In genomic region chr7:100327514-100327913, GRCm38 (mm10) we compare ENCODE assay signal across 18 mouse cellular contexts. TPM values are rescaled to one million over a fixed set of nuclear protein-coding genes. Genes with fewer than 3 reads are reported as not detected.
DNase-seq lines count a peak whose midpoint lies in the region; ATAC-seq and TF ChIP-seq lines count a peak whose summit lies in the region.
"Had no signal": no experiment of that assay in that cellular context is flagged by ENCODE, and none has a peak within 500 bp of the region (broad histone marks: within the 10 kb centered on the region; RNA-seq: fewer than 3 reads in every experiment).

No protein-coding gene starts in this region.

- H3K4me3 ChIP-seq in heart, embryonic 16.5 days (ENCODE audit: low read length) = no peak overlapping the region
- H3K4me3 ChIP-seq in heart, embryonic 12.5 days = no peak overlapping the region
- no peak overlapping the region for H3K4me3 ChIP-seq in kidney, postnatal 0 days (replicated peaks; ENCODE audit: low read depth, low read length)
- no peak overlapping the region for H3K4me3 ChIP-seq in lung, embryonic 14.5 days (ENCODE audit: low read depth, low read length)
- no peak overlapping the region for H3K4me3 ChIP-seq in lung, postnatal 0 days (ENCODE audit: low read depth, low read length)
- H3K4me3 ChIP-seq: forebrain, embryonic 12.5 days; heart, embryonic 13.5 days; limb, embryonic 15.5 days; midbrain, embryonic 13.5 days had no signal

- no peak overlapping the region for H3K9ac ChIP-seq in heart, embryonic 16.5 days (ENCODE audit: low read length)
- H3K9ac ChIP-seq in heart, embryonic 12.5 days = no peak overlapping the region
- H3K9ac ChIP-seq in kidney, postnatal 0 days (ENCODE audit: low read depth, low read length) = no peak overlapping the region
- no peak overlapping the region for H3K9ac ChIP-seq in lung, embryonic 14.5 days
- no peak overlapping the region for H3K9ac ChIP-seq in lung, postnatal 0 days (replicated peaks; ENCODE audit: low read depth)
- H3K9ac ChIP-seq: forebrain, embryonic 12.5 days; heart, embryonic 13.5 days; hindbrain, embryonic 14.5 days; limb, embryonic 15.5 days; midbrain, embryonic 13.5 days had no signal

- no peak overlapping the region for H3K27ac ChIP-seq in heart, embryonic 16.5 days (ENCODE audit: low read length)
- no peak overlapping the region for H3K27ac ChIP-seq in heart, embryonic 12.5 days (ENCODE audit: poor library complexity, severe bottlenecking)
- no peak overlapping the region for H3K27ac ChIP-seq in kidney, postnatal 0 days
- H3K27ac ChIP-seq in lung, embryonic 14.5 days (ENCODE audit: low read depth) = no peak overlapping the region
- H3K27ac ChIP-seq in lung, postnatal 0 days (ENCODE audit: low read length) = no peak overlapping the region
- H3K27ac ChIP-seq: forebrain, embryonic 12.5 days; heart, embryonic 13.5 days; hindbrain, embryonic 14.5 days; limb, embryonic 15.5 days; macrophage; midbrain, embryonic 13.5 days had no signal

- TF ChIP-seq CTCF in kidney, postnatal 0 days (IDR thresholded peaks at IDR 0.05; ENCODE audit: low read depth) = no peak
- no peak for TF ChIP-seq CTCF in lung, embryonic 14.5 days (IDR thresholded peaks at IDR 0.05; ENCODE audit: low read depth)
- TF ChIP-seq CTCF in lung, postnatal 0 days (IDR thresholded peaks at IDR 0.05) = no peak

- no peaks in the 10 kb centered on the region for H3K9me3 ChIP-seq in heart, embryonic 16.5 days (replicated peaks; ENCODE audit: control insufficient read depth, low read length)
- no peaks in the 10 kb centered on the region for H3K9me3 ChIP-seq in heart, embryonic 12.5 days (replicated peaks)
- H3K9me3 ChIP-seq in kidney, postnatal 0 days (replicated peaks; ENCODE audit: low read length) = no peaks in the 10 kb centered on the region
- no peaks in the 10 kb centered on the region for H3K9me3 ChIP-seq in lung, embryonic 14.5 days (ENCODE audit: low read depth, low read length)
- no peaks in the 10 kb centered on the region for H3K9me3 ChIP-seq in lung, postnatal 0 days (ENCODE audit: low read length)
- H3K9me3 ChIP-seq: forebrain, embryonic 12.5 days; heart, embryonic 13.5 days; limb, embryonic 15.5 days; midbrain, embryonic 13.5 days had no signal

- H3K4me1 ChIP-seq in heart, embryonic 16.5 days (ENCODE audit: control insufficient read depth, insufficient read depth, low read length) = no peaks in the 10 kb centered on the region
- H3K4me1 ChIP-seq in heart, embryonic 12.5 days (replicated peaks) = no peaks in the 10 kb centered on the region
- H3K4me1 ChIP-seq in kidney, postnatal 0 days (replicated peaks; ENCODE audit: insufficient read depth, low read length) = no peaks in the 10 kb centered on the region
- H3K4me1 ChIP-seq in lung, embryonic 14.5 days (ENCODE audit: insufficient read depth) = no peaks in the 10 kb centered on the region
- H3K4me1 ChIP-seq in lung, postnatal 0 days (ENCODE audit: insufficient read depth, low read depth, low read length) = no peaks in the 10 kb centered on the region
- H3K4me1 ChIP-seq: forebrain, embryonic 12.5 days; heart, embryonic 13.5 days; midbrain, embryonic 13.5 days had no signal

- H3K27me3 ChIP-seq in heart, embryonic 16.5 days (ENCODE audit: control insufficient read depth, insufficient read depth, low read length) = no peaks in the 10 kb centered on the region
- no peaks in the 10 kb centered on the region for H3K27me3 ChIP-seq in heart, embryonic 12.5 days (replicated peaks)
- H3K27me3 ChIP-seq in kidney, postnatal 0 days (ENCODE audit: insufficient read depth, low read length) = no peaks in the 10 kb centered on the region
- no peaks in the 10 kb centered on the region for H3K27me3 ChIP-seq in lung, embryonic 14.5 days (ENCODE audit: insufficient read depth, low read length)
- H3K27me3 ChIP-seq in lung, postnatal 0 days (replicated peaks; ENCODE audit: insufficient read depth, low read length) = no peaks in the 10 kb centered on the region
- H3K27me3 ChIP-seq: forebrain, embryonic 12.5 days; heart, embryonic 13.5 days; limb, embryonic 15.5 days; midbrain, embryonic 13.5 days; Patski had no signal

- peaks cover 28% of the 10 kb centered on the region for H3K36me3 ChIP-seq in heart, embryonic 16.5 days (ENCODE audit: control insufficient read depth, insufficient read depth)
- peaks cover 69% of the 10 kb centered on the region for H3K36me3 ChIP-seq in heart, embryonic 12.5 days
- H3K36me3 ChIP-seq in kidney, postnatal 0 days (ENCODE audit: insufficient read depth, low read length) = peaks cover 31% of the 10 kb centered on the region; the same call in 1 of the 2 replicates
- H3K36me3 ChIP-seq in lung, embryonic 14.5 days (ENCODE audit: insufficient read depth) = peaks cover 43% of the 10 kb centered on the region
- peaks cover 12% of the 10 kb centered on the region; the same call in 1 of the 2 replicates for H3K36me3 ChIP-seq in lung, postnatal 0 days (ENCODE audit: insufficient read depth, low read length)

- peak; percentile 14 for DNase-seq in kidney, postnatal 0 days (ENCODE audit: low spot score)
- no peak for DNase-seq in kidney, adult 8-10 months
- no peak for DNase-seq in lung, embryonic 14.5 days
- DNase-seq in lung, postnatal 0 days (ENCODE audit: low spot score) = peak; percentile 45
- DNase-seq in layer of hippocampus, postnatal 25 days (ENCODE audit: extremely low spot score in 1 of 2, low spot score in 1 of 2) = no peak
- DNase-seq: embryo, embryonic 11 days; gastrocnemius, postnatal 25 days; thymus, postnatal 4 days had no signal

- H3K4me2 ChIP-seq in heart, embryonic 16.5 days (ENCODE audit: low read depth, low read length) = no peak overlapping the region
- H3K4me2 ChIP-seq in heart, embryonic 12.5 days = no peak overlapping the region
- no peak overlapping the region for H3K4me2 ChIP-seq in kidney, postnatal 0 days (ENCODE audit: low read length)
- no peak overlapping the region for H3K4me2 ChIP-seq in lung, embryonic 14.5 days
- H3K4me2 ChIP-seq in lung, postnatal 0 days (replicated peaks; ENCODE audit: low read depth, low read length) = no peak overlapping the region
- H3K4me2 ChIP-seq: forebrain, embryonic 12.5 days; heart, embryonic 13.5 days; hindbrain, embryonic 14.5 days; limb, embryonic 15.5 days; midbrain, embryonic 13.5 days had no signal

- no peak for TF ChIP-seq EP300 in lung, postnatal 0 days (IDR thresholded peaks at IDR 0.05)

- 82% methylated on average over 7 of the region's 7 CpGs for WGBS in heart, embryonic 16.5 days
- 77% methylated on average over 7 of the region's 7 CpGs for WGBS in heart, embryonic 12.5 days
- WGBS in kidney, postnatal 0 days = 69% methylated on average over 7 of the region's 7 CpGs
- WGBS in lung, embryonic 14.5 days = 83% methylated on average over 7 of the region's 7 CpGs
- 70% methylated on average over 7 of the region's 7 CpGs for WGBS in lung, postnatal 0 days

- ATAC-seq in heart, embryonic 16.5 days (replicated peaks; ENCODE audit: extremely low read depth, insufficient read depth, low FRiP score) = peak; percentile 55
- no peak for ATAC-seq in heart, embryonic 12.5 days (ENCODE audit: insufficient number of reproducible peaks, low FRiP score)
- ATAC-seq in kidney, postnatal 0 days (replicated peaks; ENCODE audit: low FRiP score, low read depth) = no peak
- peak; percentile 31; the same call in 1 of the 2 replicates for ATAC-seq in lung, embryonic 14.5 days (ENCODE audit: insufficient read depth)
- ATAC-seq in lung, postnatal 0 days = peak; percentile 92
- no peak for ATAC-seq in activated CD4-positive, CD25-positive, alpha-beta regulatory T cell, adult 4 months
- ATAC-seq: midbrain, embryonic 13.5 days; Patski had no signal

RNA-seq across cellular contexts. Expression of gene P4ha3, which starts 42.2 kb away (rescaled TPM):
- polyA plus RNA-seq in heart, embryonic 16.5 days (2015; fragmentation: Nextera tagmentation; extraction: Ambion mirVana) = 12.8 TPM in 2 replicates
- polyA plus RNA-seq in heart, embryonic 12.5 days (2016; fragmentation: Nextera tagmentation; extraction: Ambion mirVana) = 13.8 and 15.4 TPM in 2 replicates
- 2.2 and 2.7 TPM in 2 replicates for polyA plus RNA-seq in kidney, postnatal 0 days (2015; fragmentation: Nextera tagmentation; extraction: Ambion mirVana)
- 21.2 and 22.0 TPM in 2 replicates for polyA plus RNA-seq in lung, embryonic 14.5 days (2014; fragmentation: Nextera tagmentation; extraction: Ambion mirVana)
- polyA plus RNA-seq in lung, postnatal 0 days (2015; fragmentation: Nextera tagmentation; extraction: Ambion mirVana) = 1.8 and 2.4 TPM in 2 replicates
- total RNA-seq in layer of hippocampus, postnatal 25 days (2021) = 1 to 10 TPM; 5.4 to 6.0 TPM
- polyA plus RNA-seq in activated CD4-positive, CD25-positive, alpha-beta regulatory T cell, adult 4 months (2017; shearing (Covaris generic)) = under 1 TPM in 1 of 2 experiments, not detected in 1; 0.26 TPM

RNA-seq across cellular contexts. Expression of gene C2cd3, which starts 44.5 kb away (rescaled TPM):
- polyA plus RNA-seq in heart, embryonic 16.5 days (2015; fragmentation: Nextera tagmentation; extraction: Ambion mirVana) = 14.1 and 14.5 TPM in 2 replicates
- 20.0 and 20.1 TPM in 2 replicates for polyA plus RNA-seq in heart, embryonic 12.5 days (2016; fragmentation: Nextera tagmentation; extraction: Ambion mirVana)
- 13.1 TPM in 2 replicates for polyA plus RNA-seq in kidney, postnatal 0 days (2015; fragmentation: Nextera tagmentation; extraction: Ambion mirVana)
- polyA plus RNA-seq in lung, embryonic 14.5 days (2014; fragmentation: Nextera tagmentation; extraction: Ambion mirVana) = 29.6 and 31.9 TPM in 2 replicates
- 7.5 and 9.2 TPM in 2 replicates for polyA plus RNA-seq in lung, postnatal 0 days (2015; fragmentation: Nextera tagmentation; extraction: Ambion mirVana)
- total RNA-seq in layer of hippocampus, postnatal 25 days (2021) = 10 to 100 TPM; 21.4 to 23.2 TPM
- polyA plus RNA-seq in activated CD4-positive, CD25-positive, alpha-beta regulatory T cell, adult 4 months (2017; shearing (Covaris generic)) = 10 to 100 TPM; 29.3 to 30.8 TPM

RNA-seq across cellular contexts. Expression of gene Ppme1, which starts 44.6 kb away (rescaled TPM):
- polyA plus RNA-seq in heart, embryonic 16.5 days (2015; fragmentation: Nextera tagmentation; extraction: Ambion mirVana) = 60.9 and 68.9 TPM in 2 replicates
- 52.5 and 55.6 TPM in 2 replicates for polyA plus RNA-seq in heart, embryonic 12.5 days (2016; fragmentation: Nextera tagmentation; extraction: Ambion mirVana)
- 45.9 and 47.6 TPM in 2 replicates for polyA plus RNA-seq in kidney, postnatal 0 days (2015; fragmentation: Nextera tagmentation; extraction: Ambion mirVana)
- polyA plus RNA-seq in lung, embryonic 14.5 days (2014; fragmentation: Nextera tagmentation; extraction: Ambion mirVana) = 60.3 and 68.3 TPM in 2 replicates
- 32.6 and 34.3 TPM in 2 replicates for polyA plus RNA-seq in lung, postnatal 0 days (2015; fragmentation: Nextera tagmentation; extraction: Ambion mirVana)
- 100 to 1,000 TPM; 141 to 145 TPM for total RNA-seq in layer of hippocampus, postnatal 25 days (2021)
- 10 to 100 TPM; 21.7 to 27.2 TPM for polyA plus RNA-seq in activated CD4-positive, CD25-positive, alpha-beta regulatory T cell, adult 4 months (2017; shearing (Covaris generic))

Comparison
In these comparisons a context has a peak if more than half of its experiments do, and no peak if none do; other contexts are left out.
1. ATAC-seq: peak in heart, embryonic 16.5 days (single experiment), lung, embryonic 14.5 days (single experiment) and lung, postnatal 0 days (single experiment); none in heart, embryonic 12.5 days (single experiment), kidney, postnatal 0 days (single experiment) and activated CD4-positive, CD25-positive, alpha-beta regulatory T cell, adult 4 months (single experiment).
2. DNase-seq: peak in kidney, postnatal 0 days (single experiment) and lung, postnatal 0 days (single experiment); none in kidney, adult 8-10 months (0 of 2), lung, embryonic 14.5 days (single experiment) and layer of hippocampus, postnatal 25 days (0 of 2).